Mouse (Mus musculus) layer of hippocampus, adult 18-20 months (tissue): ENCODE measurements at regions not wholly inside any gene's neighbourhood (a gene's known extent, or its start where the extent isn't known, plus 50 kb on each side); places are given as distances from the start of the nearest gene placed in this dataset.
A peak's percentile ranks its signal among the peaks of the same experiment; 100 is the strongest.
"Not testable (repeated sequence)": the region's sequence is repeated elsewhere in the genome, so short reads cannot be mapped to it uniquely, and the experiment has no call there.

Source experiments
- DNase-seq, 2 experiments: peaks; one replicate each; pipeline ENCODE4 v3.0.0; 2022; ENCODE audit warnings: low spot score in 2 of 2

GRCm38 (mm10) chr6:20555320-20555883, 659.9 kb upstream of the Kcnd2 start:
- DNase-seq = no peak

GRCm38 (mm10) chr6:20572621-20573020, 642.7 kb upstream of the Kcnd2 start:
- DNase-seq = no peak

GRCm38 (mm10) chr6:20574734-20575133, 640.6 kb upstream of the Kcnd2 start:
- DNase-seq = no peak

GRCm38 (mm10) chr6:20598783-20599182, 616.5 kb upstream of the Kcnd2 start:
- no peak for DNase-seq

GRCm38 (mm10) chr6:20604170-20604569, 611.1 kb upstream of the Kcnd2 start:
- DNase-seq = peak; percentile 54 to 74

- DNase-seq = no peak
These were observed 594.8 kb upstream of the Kcnd2 start for GRCm38 (mm10) chr6:20620476-20620875.

- no peak for DNase-seq
These were observed 588.9 kb upstream of the Kcnd2 start for GRCm38 (mm10) chr6:20626382-20626781.

- no peak for DNase-seq
These were observed 588.2 kb upstream of the Kcnd2 start for GRCm38 (mm10) chr6:20627071-20627470.

- DNase-seq = no peak
These were observed 575.0 kb upstream of the Kcnd2 start for GRCm38 (mm10) chr6:20640301-20640700.

GRCm38 (mm10) chr6:20641375-20641774, 573.9 kb upstream of the Kcnd2 start:
- no peak for DNase-seq

- no peak for DNase-seq
These were observed 573.5 kb upstream of the Kcnd2 start for GRCm38 (mm10) chr6:20641851-20642250.

- no peak for DNase-seq
These were observed 558.3 kb upstream of the Kcnd2 start for GRCm38 (mm10) chr6:20657042-20657441.

- no peak for DNase-seq
These were observed 542.1 kb upstream of the Kcnd2 start for GRCm38 (mm10) chr6:20673219-20673618.

GRCm38 (mm10) chr6:20686447-20687238, 528.7 kb upstream of the Kcnd2 start:
- not testable (repeated sequence) for DNase-seq

GRCm38 (mm10) chr6:20687239-20687575, 528.1 kb upstream of the Kcnd2 start:
- DNase-seq = not testable (repeated sequence)

GRCm38 (mm10) chr6:20725948-20726347, 489.4 kb upstream of the Kcnd2 start:
- DNase-seq = no peak

GRCm38 (mm10) chr6:20739095-20739494, 476.2 kb upstream of the Kcnd2 start:
- DNase-seq = no peak

GRCm38 (mm10) chr6:20740406-20740805, 474.9 kb upstream of the Kcnd2 start:
- no peak for DNase-seq

GRCm38 (mm10) chr6:20741240-20741639, 474.1 kb upstream of the Kcnd2 start:
- no peak for DNase-seq

GRCm38 (mm10) chr6:20757240-20757639, 458.1 kb upstream of the Kcnd2 start:
- peak in 1 of 2 experiments; percentile 18 for DNase-seq

GRCm38 (mm10) chr6:20761300-20761699, 454.0 kb upstream of the Kcnd2 start:
- DNase-seq = no peak

- no peak for DNase-seq
These were observed 439.4 kb upstream of the Kcnd2 start for GRCm38 (mm10) chr6:20775872-20776271.
